Mouse (Mus musculus): ENCODE measurements around the gene 1700123K08Rik.

DNA sequence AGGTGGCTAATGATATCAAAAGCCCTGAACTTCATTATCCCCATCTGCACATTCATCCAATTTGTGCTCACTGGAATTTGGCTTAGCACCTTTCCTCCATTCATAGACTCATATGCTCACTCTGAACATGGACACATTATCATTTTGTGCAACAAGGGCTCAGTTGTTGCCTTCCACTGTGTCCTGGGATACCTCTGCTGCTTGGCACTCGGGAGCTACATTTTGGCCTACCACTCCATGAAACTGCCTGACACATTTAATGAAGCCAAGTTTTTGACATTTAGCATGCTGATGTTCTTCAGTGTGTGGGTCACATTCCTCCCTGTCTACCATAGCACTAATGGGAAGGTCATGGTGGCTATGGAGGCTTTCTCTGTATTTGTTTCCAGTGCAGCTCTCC lies 32.0 kb downstream of the 1700123K08Rik start:
- TF ChIP-seq CTCF (IDR thresholded peaks at IDR 0.05; ENCODE audit: low read depth, low read length) (no peak), POLR2A (IDR thresholded peaks at IDR 0.05; ENCODE audit: insufficient read depth, low read length) (no peak), EP300 (IDR thresholded peaks at IDR 0.05; ENCODE audit: insufficient read depth, low read depth, low read length) (no peak)
